Mouse (Mus musculus) liver, embryonic 11.5 days (tissue): Measurements from ENCODE around the gene Cd37. TPM values are rescaled to one million over a fixed set of nuclear protein-coding genes. Genes with fewer than 3 reads are reported as not detected.

Source experiments
- ATAC-seq: fragments of 200-750 bp; cut with Nextera tagmentation; replicated peaks from 2 replicates; pipeline ENCODE4 v1.8.0; 2017; ENCODE audit warnings: moderate number of reproducible peaks, mild to moderate bottlenecking, moderate TSS enrichment, moderate library complexity; ENCODE audit not compliant: low FRiP score
- DNase-seq: peaks from one replicate; pipeline ENCODE4 v3.0.0-alpha.2; 2017; ENCODE audit warnings: low spot score
- H3K27ac ChIP-seq: fragments of 300-500 bp; sonication (generic); 2 replicates; pipeline ENCODE4 v1.5.1; 2014; ENCODE audit warnings: mild to moderate bottlenecking, low read depth, low read length, control low read depth
- H3K27me3 ChIP-seq: fragments of 300-500 bp; sonication (generic); replicated peaks from 2 replicates; pipeline ENCODE4 v1.6.1; 2014; ENCODE audit warnings: low read length, mixed read lengths; ENCODE audit not compliant: control insufficient read depth, insufficient read depth
- H3K36me3 ChIP-seq: fragments of 300-500 bp; sonication (generic); 2 replicates; pipeline ENCODE4 v1.6.1; 2014; ENCODE audit warnings: mild to moderate bottlenecking, low read length, moderate library complexity, mixed read lengths; ENCODE audit not compliant: control insufficient read depth, insufficient read depth
- H3K4me1 ChIP-seq: fragments of 300-500 bp; sonication (generic); replicated peaks from 2 replicates; pipeline ENCODE4 v1.6.1; 2014; ENCODE audit warnings: low read length, mixed read lengths; ENCODE audit not compliant: control insufficient read depth, insufficient read depth
- H3K4me2 ChIP-seq: fragments of 300-500 bp; sonication (generic); 2 replicates; pipeline ENCODE4 v1.6.1; 2014; ENCODE audit warnings: mild to moderate bottlenecking, control low read depth, moderate library complexity
- H3K4me3 ChIP-seq: fragments of 300-500 bp; sonication (generic); 2 replicates; pipeline ENCODE4 v1.5.1; 2014; ENCODE audit warnings: low read depth, low read length, control low read depth
- H3K9ac ChIP-seq: fragments of 300-500 bp; sonication (generic); 2 replicates; pipeline ENCODE4 v1.6.1; 2014; ENCODE audit warnings: low read depth, low read length, control low read depth
- H3K9me3 ChIP-seq: fragments of 300-500 bp; sonication (generic); 2 replicates; pipeline ENCODE4 v1.6.1; 2016; ENCODE audit warnings: low read length, inconsistent platforms, mixed read lengths; ENCODE audit not compliant: control insufficient read depth
- WGBS: fragments of 180-500 bp; shearing (Covaris S2); extraction: QIAGEN DNeasy Blood & Tissue Kit; methylation state at CpG from one replicate; pipeline ENCODE4 v1.1.7; 2014; 5-methylcytosine and 5-hydroxymethylcytosine counted together
- polyA plus RNA-seq: library from polyadenylated mRNA; unstranded; fragments of >200 nt; fragmentation: Nextera tagmentation; extraction: Ambion mirVana; gene quantifications from 2 replicates; pipeline ENCODE4 v1.2.1, GENCODE M21; 2014

Gene Cd37
- polyA plus RNA-seq, 1 experiment from 2014 or later = 19.5 TPM

DNA sequence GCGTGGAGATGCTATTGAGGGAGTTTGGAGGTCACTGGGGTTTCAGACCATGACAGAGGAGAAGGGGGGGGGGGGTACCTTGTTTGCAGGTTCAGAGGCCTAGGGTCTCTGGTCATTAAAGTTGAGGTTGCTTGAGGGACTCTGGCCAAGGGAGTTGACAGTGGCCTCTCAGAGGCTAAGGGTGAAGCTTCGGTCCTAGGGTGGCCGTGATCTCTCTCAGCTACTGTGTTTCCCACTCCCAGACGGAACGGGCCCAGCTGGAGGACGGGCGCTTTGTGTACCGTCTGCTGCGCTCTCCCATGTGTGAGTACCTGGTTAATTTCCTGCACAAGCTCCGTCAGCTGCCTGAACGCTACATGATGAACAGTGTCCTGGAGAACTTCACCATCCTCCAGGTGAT lies 7.0 kb downstream of the Cd37 start:
- Histone ChIP-seq H3K27me3 (0 out of 2 replicates have a peak, but pooled peaks cover 4% of the 10 kb centered on the region), H3K4me2 (no peak overlapping the region), H3K36me3 (peaks cover 27% of the 10 kb centered on the region), H3K4me3 (no peak overlapping the region), H3K9ac (no peak overlapping the region), H3K9me3 (no peaks in the 10 kb centered on the region), H3K27ac (no peak overlapping the region), H3K4me1 (peaks cover 19% of the 10 kb centered on the region)
- no peak for ATAC-seq
- no peak for DNase-seq
- WGBS = 87% methylated on average over 11 of the region's 11 CpGs

DNA sequence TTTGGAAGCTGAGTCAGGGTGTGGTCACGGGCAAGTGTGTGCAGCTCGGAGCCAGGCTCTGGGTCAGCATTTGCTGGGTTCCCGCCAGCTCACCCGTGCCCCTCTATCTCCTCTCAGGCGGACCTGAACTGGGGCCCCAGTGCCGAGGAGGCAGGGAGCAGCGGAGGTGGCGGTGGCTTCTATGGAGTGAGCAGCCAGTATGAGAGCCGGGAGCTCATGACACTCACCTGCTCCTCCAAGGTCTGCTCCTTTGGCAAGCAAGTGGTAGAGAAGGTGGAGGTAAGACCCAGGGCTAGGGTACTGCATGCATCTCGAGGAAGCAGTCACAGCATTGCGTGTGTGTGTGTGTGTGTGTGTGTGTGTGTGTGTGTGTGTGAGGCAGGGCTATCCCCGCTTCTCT lies 7.7 kb downstream of the Cd37 start:
- Histone ChIP-seq H3K36me3 (peaks cover 31% of the 10 kb centered on the region), H3K27ac (no peak overlapping the region), H3K4me2 (no peak overlapping the region), H3K9ac (no peak overlapping the region), H3K27me3 (0 out of 2 replicates have a peak, but pooled peaks cover 4% of the 10 kb centered on the region), H3K4me3 (no peak overlapping the region), H3K4me1 (peaks cover 19% of the 10 kb centered on the region), H3K9me3 (no peaks in the 10 kb centered on the region)
- no peak for ATAC-seq
- 84% methylated on average over 12 of the region's 12 CpGs for WGBS
- no peak for DNase-seq

DNA sequence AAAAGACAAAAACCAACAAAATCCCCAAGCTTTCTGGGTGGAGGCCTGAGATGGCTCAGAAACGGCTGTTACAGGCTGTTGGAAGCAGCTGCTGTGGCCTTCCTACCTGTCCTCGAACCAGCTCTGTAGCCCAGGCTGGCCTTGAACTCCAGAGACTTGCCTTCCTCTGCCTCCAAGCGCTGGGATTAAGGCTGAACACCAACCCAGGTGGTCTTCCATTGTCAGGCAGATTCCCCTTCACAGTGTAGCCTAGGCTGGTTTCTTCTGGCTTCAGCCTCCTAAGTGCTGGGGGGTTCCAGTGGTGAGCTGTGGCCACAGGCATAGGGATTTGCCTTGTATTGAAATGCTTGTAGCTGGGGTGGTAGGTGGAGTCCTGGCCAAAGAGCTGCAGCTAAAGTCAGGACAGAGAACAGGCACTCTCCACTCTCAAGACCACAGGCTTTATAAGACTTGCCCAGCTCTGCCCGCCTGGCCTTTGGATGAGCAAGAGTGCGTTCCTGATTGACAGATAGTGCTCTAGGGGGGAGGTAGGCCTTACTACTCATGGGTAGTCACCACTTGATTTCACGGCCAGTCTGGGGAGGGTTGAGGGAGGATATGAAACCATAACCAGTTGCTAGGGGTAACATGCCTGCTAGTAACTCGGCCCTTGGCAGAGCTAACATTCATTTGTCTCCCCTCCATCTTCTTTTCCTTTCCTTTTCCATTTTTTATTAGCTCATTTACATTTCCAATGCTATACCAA lies 9.3 kb downstream of the Cd37 start:
- no peak overlapping the region for H3K27ac ChIP-seq
- no peaks in the 10 kb centered on the region for H3K9me3 ChIP-seq
- peaks cover 40% of the 10 kb centered on the region for H3K36me3 ChIP-seq
- no peak overlapping the region; the same call in 1 of the 2 replicates for H3K9ac ChIP-seq
- DNase-seq (no peak), ATAC-seq (no peak)
- H3K4me1 ChIP-seq = peaks cover 14% of the 10 kb centered on the region
- H3K4me2 ChIP-seq = no peak overlapping the region
- no peaks in the 10 kb centered on the region for H3K27me3 ChIP-seq
- 80% methylated on average over 7 of the region's 7 CpGs for WGBS
- no peak overlapping the region for H3K4me3 ChIP-seq

DNA sequence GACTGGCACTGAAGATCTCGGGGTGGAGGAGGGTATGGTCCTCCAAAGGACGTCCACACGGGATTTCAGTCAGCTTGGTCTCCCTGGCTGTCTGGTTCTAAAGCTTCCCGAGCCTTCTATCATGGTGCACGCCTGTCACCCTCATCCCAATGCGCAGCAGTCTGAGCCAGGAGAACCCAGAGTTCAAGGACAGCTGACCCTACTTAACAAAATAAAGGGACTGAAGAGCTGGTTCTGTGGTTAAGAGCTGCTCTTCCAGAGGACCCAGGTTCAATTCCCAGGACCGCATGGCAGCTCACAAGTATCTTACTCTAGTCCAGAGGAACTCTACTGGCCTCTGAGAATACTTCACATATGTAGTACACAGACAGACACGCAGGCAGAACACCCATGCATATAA lies 9.9 kb downstream of the Cd37 start:
- H3K4me2 ChIP-seq = no peak overlapping the region
- no peak overlapping the region for H3K27ac ChIP-seq
- H3K27me3 ChIP-seq = no peaks in the 10 kb centered on the region
- 84% methylated on average over 8 of the region's 8 CpGs for WGBS
- no peaks in the 10 kb centered on the region for H3K9me3 ChIP-seq
- DNase-seq (no peak), ATAC-seq (no peak)
- H3K4me1 ChIP-seq = peaks cover 8% of the 10 kb centered on the region
- H3K9ac ChIP-seq = no peak overlapping the region; the same call in 1 of the 2 replicates
- H3K36me3 ChIP-seq = peaks cover 42% of the 10 kb centered on the region
- no peak overlapping the region for H3K4me3 ChIP-seq

DNA sequence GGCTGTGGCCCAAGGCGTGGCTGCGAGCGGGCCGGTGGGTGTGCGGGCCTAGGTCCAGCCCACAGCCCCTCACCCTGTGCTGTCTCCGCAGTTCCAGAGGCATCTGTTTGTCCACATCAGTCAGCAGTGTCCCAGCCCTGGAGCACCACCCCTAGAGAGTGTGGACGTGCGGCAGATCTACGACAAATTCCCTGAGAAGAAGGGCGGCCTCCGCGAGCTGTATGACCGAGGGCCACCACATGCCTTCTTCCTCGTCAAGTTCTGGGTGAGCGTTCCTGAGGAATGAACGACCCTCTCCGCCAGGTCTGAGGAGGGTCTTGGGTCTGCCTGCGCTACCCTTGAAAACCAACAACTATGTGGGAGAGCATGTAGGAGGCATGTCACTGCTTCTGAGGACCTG lies 10.4 kb downstream of the Cd37 start:
- Histone ChIP-seq H3K4me3 (no peak overlapping the region), H3K27me3 (no peaks in the 10 kb centered on the region), H3K36me3 (peaks cover 42% of the 10 kb centered on the region), H3K27ac (no peak overlapping the region), H3K9me3 (no peaks in the 10 kb centered on the region), H3K9ac (no peak overlapping the region), H3K4me1 (peaks cover 4% of the 10 kb centered on the region), H3K4me2 (no peak overlapping the region)
- DNase-seq (no peak), ATAC-seq (no peak)
- 92% methylated on average over 18 of the region's 18 CpGs for WGBS

DNA sequence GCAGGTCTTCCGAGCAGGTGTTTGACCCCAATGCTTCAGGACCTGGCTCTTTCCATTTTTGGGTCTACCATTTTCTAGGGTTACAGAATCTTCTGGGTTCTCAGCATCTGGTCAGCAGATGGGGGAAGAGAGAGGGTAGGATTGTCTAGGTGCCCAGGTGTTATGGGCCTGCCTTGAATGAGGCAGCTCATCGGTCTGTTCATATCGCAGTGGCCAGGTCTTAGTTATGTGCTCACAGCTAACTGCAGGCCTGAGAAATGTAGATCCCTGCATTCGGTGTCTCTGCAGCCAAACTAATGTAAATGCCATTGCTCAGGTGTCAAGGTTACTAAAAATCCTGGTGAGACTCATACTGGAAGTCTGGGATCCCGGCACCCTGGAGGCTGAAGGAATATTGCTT lies 12.5 kb downstream of the Cd37 start:
- DNase-seq (no peak), ATAC-seq (no peak)
- Histone ChIP-seq H3K4me3 (no peak overlapping the region), H3K9ac (no peak overlapping the region), H3K4me1 (no peaks in the 10 kb centered on the region), H3K9me3 (no peaks in the 10 kb centered on the region), H3K4me2 (no peak overlapping the region), H3K36me3 (peaks cover 37% of the 10 kb centered on the region), H3K27me3 (no peaks in the 10 kb centered on the region), H3K27ac (no peak overlapping the region)
- WGBS = 91% methylated on average over 5 of the region's 5 CpGs

DNA sequence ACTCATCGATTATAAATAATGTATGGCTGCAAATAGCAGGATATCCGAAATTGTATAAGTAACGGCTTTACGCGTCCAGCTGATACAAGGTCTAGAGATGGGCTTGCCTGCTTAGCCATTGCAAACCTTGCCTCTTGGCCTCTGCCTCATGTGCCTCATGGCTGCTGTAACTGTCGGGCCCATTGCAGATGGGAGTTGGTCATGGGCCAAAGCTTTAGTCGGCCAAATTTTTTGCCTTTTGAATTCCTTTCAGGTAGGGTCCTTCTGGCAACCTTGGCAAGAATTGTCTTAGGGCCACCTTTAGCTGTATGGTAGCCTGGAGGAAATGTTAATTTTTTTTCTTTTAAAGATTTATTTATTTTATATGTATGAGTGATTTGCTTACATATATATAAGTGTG lies 14.1 kb downstream of the Cd37 start:
- 92% methylated on average over 7 of the region's 7 CpGs for WGBS
- H3K9me3 ChIP-seq = no peaks in the 10 kb centered on the region
- no peak overlapping the region for H3K4me2 ChIP-seq
- H3K27ac ChIP-seq = no peak overlapping the region
- H3K9ac ChIP-seq = no peak overlapping the region
- no peak overlapping the region for H3K4me3 ChIP-seq
- no peaks in the 10 kb centered on the region for H3K27me3 ChIP-seq
- no peak for DNase-seq
- H3K4me1 ChIP-seq = no peaks in the 10 kb centered on the region
- peaks cover 38% of the 10 kb centered on the region for H3K36me3 ChIP-seq
- no peak for ATAC-seq

DNA sequence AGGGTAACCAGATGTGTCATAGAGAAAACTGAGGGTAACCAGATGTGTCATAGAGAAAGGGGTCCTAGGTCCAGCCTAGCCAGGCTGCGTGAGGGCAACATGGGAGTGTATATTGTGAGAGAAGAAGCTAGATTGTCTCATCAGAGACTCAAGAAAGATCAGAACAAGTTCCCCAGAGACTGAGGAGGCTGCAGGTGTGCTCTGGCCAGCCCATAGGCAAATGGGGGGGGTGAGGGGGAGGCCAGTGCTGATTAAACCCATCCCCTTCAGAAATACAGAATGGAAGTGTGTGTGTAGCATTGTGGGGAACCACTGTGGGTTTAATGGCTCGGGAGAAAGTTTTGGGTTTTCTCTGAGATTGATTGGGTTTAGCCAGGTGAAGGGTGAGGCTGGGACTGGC lies 17.2 kb downstream of the Cd37 start:
- no peak overlapping the region for H3K4me3 ChIP-seq
- H3K4me2 ChIP-seq = no peak overlapping the region
- H3K27me3 ChIP-seq = no peaks in the 10 kb centered on the region
- ATAC-seq = no peak
- 72% methylated on average over 2 of the region's 2 CpGs for WGBS
- no peak overlapping the region for H3K9ac ChIP-seq
- H3K36me3 ChIP-seq = peaks cover 24% of the 10 kb centered on the region
- H3K9me3 ChIP-seq = no peaks in the 10 kb centered on the region
- H3K4me1 ChIP-seq = no peaks in the 10 kb centered on the region
- DNase-seq = no peak
- H3K27ac ChIP-seq = no peak overlapping the region
